Mouse (Mus musculus) thymus, adult 2 months (tissue): ENCODE data around the gene Zfp385a.

ENCODE experiments used
- CTCF ChIP-seq: fragments of 200-500 bp; IDR thresholded peaks from 2 replicates; pipeline ENCODE4 v1.5.1; 2012; ENCODE audit warnings: mild to moderate bottlenecking, control low read depth, low read length, moderate library complexity, borderline replicate concordance; ENCODE audit not compliant: control insufficient read depth, poor library complexity, insufficient read depth; ENCODE audit errors: extremely low read depth
- POLR2A ChIP-seq: fragments of 200-500 bp; IDR thresholded peaks from 2 replicates; pipeline ENCODE4 v1.6.1; 2012; ENCODE audit warnings: mild to moderate bottlenecking, low read length, control low read depth, moderate library complexity; ENCODE audit not compliant: control insufficient read depth, poor library complexity, insufficient read depth; ENCODE audit errors: extremely low read depth

DNA sequence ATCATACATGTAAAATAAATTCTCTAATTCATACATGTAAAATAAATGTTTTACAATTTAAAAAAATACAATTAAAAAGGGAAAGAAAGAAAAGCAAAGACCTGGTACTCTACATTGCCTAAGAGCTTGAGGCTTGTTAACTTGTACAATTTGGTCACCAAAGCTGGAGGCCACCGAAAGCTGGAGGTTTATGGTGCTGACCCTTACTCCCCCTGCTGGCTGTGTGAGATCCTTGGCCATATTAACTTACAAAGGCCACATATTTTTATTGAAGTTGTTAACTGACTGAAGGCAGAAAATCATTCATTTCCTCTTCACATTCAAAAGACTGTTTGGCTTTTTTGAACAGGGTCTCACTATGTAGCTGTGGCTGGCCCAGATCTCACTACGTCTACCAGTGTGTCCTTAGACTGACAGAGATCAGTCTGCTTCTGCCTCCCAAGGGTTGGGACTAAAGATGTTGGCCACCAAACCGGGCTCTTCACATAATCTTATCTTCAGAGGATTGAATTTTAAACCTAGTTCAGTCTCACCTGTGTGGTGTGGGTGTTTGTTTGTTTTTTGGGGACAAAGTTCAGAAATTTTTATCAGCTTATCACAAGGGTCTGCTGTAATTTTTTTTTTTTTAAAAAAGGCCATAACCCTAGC is 59.0 kb downstream of the Zfp385a start:
- no peak for TF ChIP-seq CTCF
- no peak for TF ChIP-seq POLR2A
